Mouse (Mus musculus) monocyte, adult 5-6 weeks (primary cell): ENCODE data around the gene Ldlrap1. TPM values are rescaled to one million over a fixed set of nuclear protein-coding genes. Genes with fewer than 3 reads are reported as not detected.

Experiments used
- ATAC-seq: fragments of 153-309, 156-312 bp; replicated peaks from 2 replicates; pipeline ENCODE4 v1.8.0; 2017; ENCODE audit warnings: mild to moderate bottlenecking; ENCODE audit not compliant: low TSS enrichment, insufficient number of reproducible peaks, severe bottlenecking, poor library complexity, low FRiP score
- total RNA-seq: library from RNA; stranded (forward); fragments of 200-1000, 200-491, 200-594 nt; gene quantifications from 3 replicates; pipeline ENCODE4 v1.2.3, GENCODE M21; 2017

Ldlrap1 gene
- total RNA-seq, 1 experiment from 2014 or later = 32.2 TPM

DNA sequence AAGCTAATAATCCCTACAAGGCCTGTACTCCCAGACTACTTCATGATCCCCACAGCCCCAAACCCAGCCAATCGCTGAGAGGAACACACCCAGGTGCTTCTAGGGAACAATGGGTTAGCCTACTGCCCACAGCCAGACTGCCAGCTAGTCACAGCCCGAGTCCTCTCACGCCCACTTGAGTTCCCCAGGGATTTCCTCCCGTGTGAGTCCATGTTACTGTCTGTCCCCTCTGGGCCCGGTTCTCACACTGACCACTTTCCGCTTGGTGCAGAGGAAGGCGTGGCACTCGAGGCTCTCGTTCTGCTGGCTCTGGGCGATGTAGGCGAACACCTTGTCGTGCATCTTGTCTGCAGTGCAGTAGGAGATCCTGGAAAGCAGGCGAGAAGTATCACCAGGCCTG is 12.9 kb downstream of the Ldlrap1 start:
- no peak for ATAC-seq

DNA sequence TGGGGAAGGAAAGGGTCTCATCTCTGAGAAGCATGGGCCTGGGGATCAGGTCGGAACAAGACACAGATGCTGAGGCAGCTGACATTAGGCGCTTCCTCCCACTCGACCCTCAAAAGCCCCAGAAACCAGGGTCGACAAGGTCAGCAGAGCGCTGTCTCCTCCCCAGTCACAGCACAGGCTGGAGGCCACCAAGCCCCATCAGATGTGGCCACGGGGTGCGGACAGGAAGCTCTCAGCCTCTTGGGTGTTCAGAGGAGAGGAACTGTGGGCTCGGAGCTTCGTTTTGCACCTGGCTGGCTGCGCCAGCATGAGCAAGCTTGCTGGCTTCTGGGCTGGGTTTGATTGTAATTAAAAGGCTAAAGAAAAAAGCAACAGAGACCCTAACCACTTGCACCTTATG is 13.5 kb downstream of the Ldlrap1 start:
- peak; percentile 29; the same call in 1 of the 2 replicates for ATAC-seq

DNA sequence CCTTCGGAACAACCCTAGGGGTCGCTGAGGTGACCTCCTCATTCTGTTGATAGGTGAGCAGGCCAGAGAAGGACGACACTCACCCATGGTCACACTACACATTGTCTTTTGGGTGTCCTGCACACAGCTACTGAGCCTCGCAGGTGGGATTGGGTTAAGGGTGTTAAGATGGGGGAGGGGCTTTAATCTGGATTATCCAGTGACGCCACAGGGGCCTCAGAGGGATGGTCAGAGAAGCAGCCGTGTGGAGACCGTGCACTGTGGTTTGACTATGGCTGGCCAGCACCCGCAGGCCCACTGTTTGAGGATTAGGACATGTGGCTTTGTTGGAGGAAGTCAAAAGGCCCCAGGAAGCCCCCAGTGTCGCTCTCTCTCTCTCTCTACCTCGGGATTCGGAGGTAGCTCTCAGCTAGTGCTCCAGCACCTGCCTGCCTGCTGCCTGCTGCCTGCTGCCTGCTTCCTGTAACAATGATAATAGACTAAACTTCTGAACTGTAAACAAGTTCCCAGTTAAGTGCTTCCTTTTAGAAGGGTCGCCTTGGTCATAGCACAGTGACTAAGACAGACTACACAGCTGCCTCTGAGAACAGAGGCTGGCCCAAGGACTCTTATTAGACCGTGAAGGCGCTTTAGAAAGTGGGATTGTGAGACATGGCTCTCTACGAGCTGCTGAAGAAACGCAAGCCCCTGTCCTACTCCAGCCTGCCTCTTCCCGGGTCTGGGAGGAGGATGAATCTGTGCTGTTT is 14.1 kb downstream of the Ldlrap1 start:
- no peak for ATAC-seq

DNA sequence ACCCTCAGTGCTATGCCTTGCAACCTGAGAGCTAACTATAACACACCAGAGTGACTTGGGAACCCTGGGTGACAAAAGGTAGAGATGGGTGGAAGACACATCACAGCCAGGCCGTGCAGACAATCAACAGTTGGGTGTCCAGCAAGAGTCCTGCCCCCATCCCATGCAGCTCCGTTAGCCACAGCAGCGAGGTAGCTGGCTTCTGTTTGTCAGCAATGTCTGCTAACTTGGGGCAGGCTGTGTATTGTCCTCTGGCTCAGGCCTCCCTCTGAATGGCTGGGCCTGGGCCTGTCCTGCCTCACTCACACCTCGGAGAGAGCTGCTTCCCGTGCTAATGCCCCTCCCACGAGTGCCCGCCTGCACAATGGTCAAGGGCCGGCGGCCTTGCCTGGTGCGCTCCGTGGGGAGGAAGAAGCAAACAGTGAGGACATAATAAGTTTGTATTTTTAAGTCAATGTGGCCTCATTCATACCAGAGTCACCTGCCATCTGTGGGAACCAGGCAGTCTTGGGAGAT is 14.9 kb downstream of the Ldlrap1 start:
- ATAC-seq = no peak

DNA sequence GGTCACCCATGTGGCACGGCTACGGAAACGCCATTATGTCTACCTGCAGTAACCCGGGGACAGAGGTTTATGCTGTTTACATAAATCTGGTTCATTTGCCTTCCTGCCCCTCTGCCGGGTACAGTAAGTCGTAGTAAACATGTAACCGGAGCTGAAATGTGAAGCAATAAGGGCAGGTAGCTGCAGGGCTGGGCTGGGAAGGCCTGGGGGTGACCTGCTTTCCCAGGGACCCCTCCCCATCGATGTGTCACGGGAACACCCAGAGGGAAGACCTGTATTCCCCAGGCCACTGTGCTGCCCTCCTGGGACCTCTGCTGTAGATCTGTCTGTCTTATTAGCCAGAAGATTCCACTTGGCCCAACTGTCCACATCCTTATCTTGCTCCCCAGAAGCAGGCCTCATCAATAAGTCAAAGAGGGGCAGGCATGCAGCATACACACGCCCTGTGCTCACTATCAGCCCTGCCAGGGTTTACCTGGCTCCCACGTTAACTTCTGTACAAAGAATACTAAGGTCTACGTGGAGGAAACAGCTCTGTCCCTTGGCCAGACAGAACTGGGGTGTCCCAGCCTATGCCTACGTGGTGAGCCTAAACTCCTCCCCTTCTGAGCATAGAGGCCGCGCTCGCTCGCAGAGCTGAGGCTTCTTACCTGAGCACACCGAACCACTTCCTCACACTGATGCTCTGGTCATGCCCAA is 16.0 kb downstream of the Ldlrap1 start:
- no peak for ATAC-seq

DNA sequence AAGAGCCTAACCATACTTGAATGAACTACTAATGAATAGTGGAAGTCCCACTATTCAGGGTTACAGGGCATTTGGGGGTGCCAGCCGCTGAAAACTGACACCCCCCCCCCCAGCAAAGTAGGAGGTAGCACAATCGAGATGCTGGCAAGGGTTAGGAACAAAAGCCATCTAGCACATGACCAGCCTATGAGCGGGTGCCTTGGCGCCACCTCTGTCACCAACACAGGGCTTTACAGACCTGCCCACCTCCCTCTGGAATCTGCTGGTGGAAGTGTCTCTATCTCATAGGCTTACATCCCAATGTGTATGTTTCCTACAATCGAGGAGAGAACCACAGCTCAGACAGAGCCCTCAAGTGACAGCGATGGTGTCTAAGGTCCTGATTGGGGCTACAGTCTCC is 17.0 kb downstream of the Ldlrap1 start:
- no peak for ATAC-seq

DNA sequence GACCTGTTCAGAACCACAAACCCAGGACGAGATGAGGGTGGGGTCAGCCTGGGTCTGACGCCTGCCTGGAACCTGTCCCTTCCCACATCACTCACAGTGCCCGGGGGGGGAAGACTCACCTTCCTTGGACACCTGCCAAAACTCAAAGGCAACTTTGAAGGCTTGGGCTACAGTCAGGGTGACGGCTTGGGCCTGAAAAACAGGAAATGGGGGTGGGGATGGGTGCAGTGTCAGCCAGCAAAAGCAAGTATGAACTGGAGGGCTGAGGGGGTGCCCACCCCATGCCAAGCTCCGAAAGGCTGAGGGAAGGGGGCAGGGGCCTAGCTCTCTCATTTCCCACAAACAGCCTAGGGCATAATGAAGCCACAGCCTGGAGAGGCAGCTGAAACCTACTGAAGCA is 17.6 kb downstream of the Ldlrap1 start:
- 0 out of 2 replicates have a peak, but pooled peaks have one; percentile 7 for ATAC-seq

DNA sequence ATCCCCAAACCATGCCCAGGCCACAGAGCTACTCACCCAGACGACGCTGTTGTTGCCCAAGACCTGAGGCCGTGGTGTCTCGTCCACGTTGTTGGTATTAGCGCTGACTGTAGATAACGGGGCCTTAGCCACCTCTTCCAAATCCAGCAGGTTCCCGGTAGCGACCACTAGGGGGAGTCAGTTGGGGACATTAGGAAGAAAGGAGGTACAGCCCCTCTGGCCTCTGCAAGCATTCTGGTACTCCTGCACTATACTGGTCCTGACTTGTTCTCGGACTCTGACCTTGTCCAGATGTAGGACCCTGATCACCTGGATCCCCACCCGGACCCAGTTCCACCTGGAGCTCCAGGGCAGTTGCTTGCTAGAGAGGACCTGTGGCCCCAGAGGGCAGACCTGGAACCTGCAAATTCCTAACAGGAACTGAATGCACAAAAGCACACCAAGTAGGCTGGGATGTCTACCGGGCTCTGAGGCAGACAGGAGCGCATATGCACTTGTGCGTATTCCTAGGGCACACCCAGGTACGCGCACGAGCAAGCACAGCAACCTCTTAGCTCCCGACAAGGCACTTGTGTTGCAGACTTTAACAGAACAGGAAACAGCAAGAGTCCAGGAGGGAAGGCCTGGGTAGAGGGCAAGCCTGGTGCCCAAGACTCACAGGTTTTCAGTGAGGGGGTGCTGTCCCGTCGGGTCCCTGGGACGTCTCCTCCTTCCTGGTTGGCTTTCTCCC is 18.4 kb downstream of the Ldlrap1 start:
- no peak; the same call in 1 of the 2 replicates for ATAC-seq

DNA sequence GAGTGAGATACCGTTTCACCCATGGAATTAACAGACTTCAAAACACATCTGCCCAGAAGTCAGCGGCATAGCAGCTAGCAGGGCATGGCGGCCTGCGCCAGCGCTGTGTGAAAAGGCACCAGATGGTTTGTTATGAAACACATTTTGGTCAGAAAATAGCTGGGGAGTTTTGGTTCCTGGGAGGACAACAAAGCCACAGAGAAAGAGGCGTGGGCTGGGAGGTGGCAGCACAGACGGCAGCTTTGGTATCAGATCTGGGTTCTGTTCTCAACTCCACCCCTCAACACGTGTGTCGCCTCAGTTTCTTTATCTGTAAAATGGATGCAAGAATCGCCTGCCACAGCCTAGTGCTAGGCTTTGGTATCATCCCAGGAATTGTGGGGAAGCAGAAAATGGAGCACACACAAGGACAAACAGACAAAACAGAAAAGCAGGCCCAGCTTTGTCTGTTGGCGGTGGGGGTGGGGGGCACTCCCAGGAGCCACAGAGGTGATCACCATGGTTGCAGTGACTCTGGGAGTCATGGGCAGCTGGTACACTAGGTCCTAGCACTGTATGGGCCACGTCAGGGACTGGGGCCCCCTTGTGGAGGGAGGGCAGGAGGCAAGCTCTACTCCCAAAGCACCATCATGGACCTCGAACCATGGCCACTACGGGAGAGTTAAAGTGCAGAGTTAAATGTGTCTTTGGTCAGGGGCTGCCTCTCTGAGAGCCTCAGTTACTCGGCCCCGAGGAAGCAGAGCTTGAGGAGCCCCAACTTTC is 21.7 kb downstream of the Ldlrap1 start:
- no peak for ATAC-seq

DNA sequence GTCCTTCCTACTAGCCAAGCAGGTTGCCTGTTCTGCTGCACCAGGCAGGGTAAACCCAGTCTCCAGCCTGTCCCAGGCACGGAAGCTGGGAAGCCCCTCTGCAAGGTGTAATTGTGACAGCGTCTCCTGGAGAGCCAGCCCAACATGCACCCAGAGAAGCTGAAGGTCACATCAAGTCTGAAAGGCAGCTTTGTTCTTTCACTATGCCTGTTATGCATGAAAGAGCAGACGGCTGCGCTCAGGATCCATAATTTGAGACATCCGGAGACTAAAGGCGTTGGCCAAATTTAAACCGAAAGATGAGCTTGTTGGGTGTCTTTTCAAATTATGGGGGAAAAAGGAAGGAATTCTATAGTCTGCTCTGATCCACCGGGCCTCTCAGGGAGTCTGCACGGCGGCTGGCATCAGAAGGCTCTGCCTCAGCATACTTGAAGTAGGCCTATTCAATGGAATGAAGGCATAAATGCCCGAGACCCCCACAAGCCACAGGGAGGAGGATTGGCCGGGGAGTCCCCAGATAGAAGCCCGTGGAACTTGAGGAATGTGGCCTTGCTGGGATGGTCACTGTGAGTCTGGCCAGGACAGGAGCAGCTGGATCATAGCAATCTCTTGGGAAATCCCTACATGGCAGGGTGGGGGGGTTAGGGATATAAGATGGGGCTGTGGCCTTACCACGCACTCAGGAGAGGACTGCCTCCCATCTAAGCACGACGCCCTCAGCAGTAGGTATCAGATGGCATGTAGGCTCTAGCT is 23.8 kb downstream of the Ldlrap1 start:
- no peak for ATAC-seq

DNA sequence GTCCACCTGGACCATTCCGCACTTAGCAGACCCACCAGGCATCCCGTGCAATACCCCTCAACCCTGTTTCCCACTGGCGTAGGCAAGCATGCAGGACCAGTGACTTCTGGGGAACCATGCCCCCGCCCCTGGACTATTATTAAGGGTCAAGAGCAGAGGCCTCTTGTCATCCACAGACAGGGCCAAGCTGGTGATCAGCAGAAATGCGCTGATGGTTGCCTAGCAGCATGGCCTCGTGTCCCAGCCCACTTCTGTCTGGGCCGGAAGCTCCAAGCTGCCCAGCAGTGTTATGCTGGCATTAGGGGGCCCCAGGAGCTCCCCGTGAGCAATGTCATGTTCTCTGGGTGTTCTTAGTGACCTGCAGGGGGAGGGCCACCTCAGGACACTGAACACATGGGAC is 25.9 kb downstream of the Ldlrap1 start:
- no peak for ATAC-seq

DNA sequence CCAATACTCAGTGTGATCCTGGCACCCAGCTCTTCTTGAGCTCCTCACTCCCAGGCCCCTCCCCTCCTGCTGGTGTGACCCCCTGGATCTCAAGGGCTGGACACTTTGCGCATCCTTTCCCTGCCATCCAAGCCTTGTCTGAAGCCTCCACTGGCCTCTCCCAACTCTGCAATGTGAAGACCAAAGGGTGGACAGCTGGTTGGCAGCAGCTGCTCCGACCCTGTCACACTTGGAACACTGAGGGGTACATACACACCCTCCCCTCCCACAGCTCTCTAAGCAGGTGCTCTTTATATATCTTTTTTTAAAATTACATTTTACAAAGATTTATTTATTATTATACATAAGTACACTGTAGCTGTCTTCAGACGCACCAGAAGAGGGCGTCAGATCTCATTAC is 27.6 kb downstream of the Ldlrap1 start:
- no peak for ATAC-seq

DNA sequence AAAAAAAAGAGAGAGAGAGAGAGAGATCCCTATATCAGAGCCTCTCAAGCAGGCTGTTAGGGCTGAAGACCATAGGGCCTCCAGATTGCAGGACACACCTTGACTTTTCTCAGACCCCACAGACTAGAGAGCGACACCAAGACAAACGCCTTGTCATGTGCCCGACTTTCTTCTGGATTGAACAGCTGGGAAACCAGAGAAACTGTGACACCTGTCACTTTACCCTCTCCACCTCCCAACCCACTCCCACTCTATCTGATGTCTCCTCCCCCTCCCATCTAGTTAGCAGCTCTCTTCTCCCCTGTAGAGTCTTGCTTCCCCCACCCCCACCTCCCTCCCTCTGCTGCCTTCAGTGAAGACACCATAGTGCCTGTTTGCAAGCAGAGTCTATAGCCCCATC is 28.3 kb downstream of the Ldlrap1 start:
- ATAC-seq = no peak

DNA sequence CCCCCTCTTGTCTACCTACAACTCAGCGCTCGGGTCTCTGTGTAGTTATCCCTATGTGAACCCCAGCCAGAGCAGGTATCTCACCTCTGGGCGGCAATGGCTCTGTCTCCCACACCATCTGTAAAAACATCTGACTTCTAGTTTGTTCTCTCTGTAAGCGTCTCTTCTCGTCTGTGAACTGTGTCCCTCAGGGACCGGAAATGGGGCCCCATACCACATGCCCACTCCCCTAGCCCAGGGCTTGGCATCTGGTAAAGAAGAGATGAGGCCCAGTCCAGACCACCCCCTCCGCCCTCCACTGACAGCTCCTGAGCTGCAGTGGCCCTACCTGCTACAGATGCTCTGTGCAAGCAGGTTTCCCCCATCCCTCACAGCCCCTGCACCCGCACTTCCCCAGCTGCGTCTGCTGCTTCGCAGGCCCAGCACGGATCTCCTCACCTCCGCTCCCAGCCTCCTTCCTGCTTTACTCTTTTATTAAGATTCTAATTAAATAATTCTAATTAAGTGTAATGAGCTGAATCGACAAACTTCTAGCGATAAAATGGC is 30.4 kb downstream of the Ldlrap1 start:
- no peak for ATAC-seq

DNA sequence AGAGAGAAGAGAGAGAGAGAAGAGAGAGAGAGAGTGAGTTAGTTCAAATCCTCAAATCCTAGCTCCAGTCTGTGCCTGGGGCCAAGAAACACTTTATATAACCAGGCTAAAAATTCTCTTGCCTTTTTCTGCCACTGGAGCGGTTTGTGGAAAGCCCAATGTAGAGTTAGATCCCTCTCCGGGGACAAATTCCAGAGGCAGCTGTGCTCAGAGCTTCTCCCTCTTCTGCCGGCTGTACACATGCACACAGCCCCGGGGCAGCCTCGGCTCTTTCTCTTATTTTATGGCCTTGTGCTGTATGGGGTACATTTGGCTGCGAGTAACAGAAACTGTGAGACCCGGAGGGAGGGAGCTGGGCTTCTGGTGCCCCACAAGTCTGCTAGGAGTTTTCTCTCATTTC is 31.7 kb downstream of the Ldlrap1 start:
- no peak for ATAC-seq

DNA sequence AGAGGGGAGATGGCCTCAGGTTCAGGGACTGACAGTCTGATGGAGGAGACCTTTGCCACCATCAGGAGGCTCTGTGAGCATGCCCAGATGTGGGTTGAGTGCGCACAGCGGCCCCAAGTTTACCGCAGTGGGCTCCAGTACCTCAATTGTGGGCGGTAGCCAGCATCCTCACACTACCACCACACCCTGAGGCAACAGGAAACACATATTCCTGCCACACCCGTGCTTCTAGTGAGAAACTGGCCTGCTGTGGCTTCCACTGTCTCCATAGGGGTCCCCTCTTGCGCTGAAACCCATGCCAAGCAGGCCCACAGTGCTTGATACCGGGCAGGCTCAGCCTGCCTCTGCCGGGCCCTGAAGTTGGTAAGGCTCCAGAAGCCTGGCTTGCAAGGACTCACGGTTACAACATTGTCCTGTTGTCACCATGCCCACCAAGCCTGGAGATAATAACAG is 33.2 kb downstream of the Ldlrap1 start:
- peak; percentile 77 for ATAC-seq

DNA sequence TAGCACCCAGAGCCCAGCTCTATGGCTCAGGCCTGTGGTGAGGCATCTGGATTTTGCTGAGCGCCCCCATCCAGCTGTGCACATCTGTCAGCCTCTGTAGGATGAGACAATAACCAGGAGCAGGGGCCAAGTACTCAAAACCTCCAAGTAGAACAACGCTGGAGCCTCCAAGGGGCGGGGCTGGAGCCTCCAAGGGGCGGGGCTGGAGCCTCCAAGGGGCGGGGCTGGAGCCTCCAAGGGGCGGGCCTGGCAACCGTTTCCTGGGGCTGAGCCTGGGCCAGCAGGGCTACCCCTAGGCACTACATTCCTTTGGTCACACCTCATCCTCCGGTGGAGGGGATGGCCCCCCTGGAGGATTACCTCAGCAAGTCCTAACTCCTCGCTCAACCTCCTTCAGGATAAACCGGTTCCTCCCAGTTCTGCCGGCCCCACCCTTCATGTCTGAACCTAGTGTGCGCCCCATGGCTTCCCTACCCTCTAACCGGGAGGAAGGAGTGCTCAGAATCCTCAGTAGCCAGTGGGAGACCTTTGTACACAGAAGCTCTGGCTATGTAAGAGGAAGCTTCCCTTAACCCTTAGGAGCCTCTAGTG is 33.7 kb downstream of the Ldlrap1 start:
- no peak for ATAC-seq
